Mouse (Mus musculus) G1E (cell line): ENCODE measurements around the gene Kcnip3. TPM values are rescaled to one million over a fixed set of nuclear protein-coding genes. Genes with fewer than 3 reads are reported as not detected.

Source experiments
- ATAC-seq: 2 replicates; pipeline ENCODE4 v1.8.0; 2016; ENCODE audit warnings: mild to moderate bottlenecking; ENCODE audit not compliant: insufficient number of reproducible peaks, poor library complexity, low FRiP score, severe bottlenecking; ENCODE audit errors: extremely low read depth
- DNase-seq: peaks from one replicate; pipeline ENCODE4 v3.0.0; 2012; ENCODE audit warnings: low spot score
- H3K27me3 ChIP-seq: 2 replicates; pipeline ENCODE4 v1.6.1; 2012; ENCODE audit warnings: mild to moderate bottlenecking, low read length, inconsistent platforms; ENCODE audit not compliant: insufficient read depth
- H3K36me3 ChIP-seq: replicated peaks from 2 replicates; pipeline ENCODE3; 2012; ENCODE audit warnings: mild to moderate bottlenecking, inconsistent platforms
- H3K4me1 ChIP-seq: 2 replicates; pipeline ENCODE4 v1.6.1; 2012; ENCODE audit warnings: low read depth, low read length, inconsistent platforms, mixed read lengths; ENCODE audit not compliant: insufficient read depth
- H3K4me3 ChIP-seq: 2 replicates; pipeline ENCODE4 v1.5.1; 2012; ENCODE audit warnings: low read depth, mild to moderate bottlenecking, inconsistent platforms, low read length, moderate library complexity, mixed read lengths
- H3K9me3 ChIP-seq: replicated peaks from 2 replicates; pipeline ENCODE4 v1.6.1; 2012; ENCODE audit warnings: inconsistent platforms
- CTCF ChIP-seq: IDR thresholded peaks from 2 replicates; pipeline ENCODE4 v1.5.1; 2012; ENCODE audit warnings: low read depth, low read length, inconsistent platforms, mixed read lengths
- GATA1 ChIP-seq: IDR thresholded peaks from 2 replicates; pipeline ENCODE4 v1.6.1; 2012; ENCODE audit warnings: borderline replicate concordance, low read length, inconsistent platforms, mixed read lengths
- GATA2 ChIP-seq: IDR thresholded peaks from 2 replicates; pipeline ENCODE4 v1.6.1; 2012; ENCODE audit warnings: low read depth, low read length, inconsistent platforms, borderline replicate concordance
- POLR2AphosphoS5 ChIP-seq: IDR thresholded peaks from 2 replicates; pipeline ENCODE4 v1.6.1; 2012; ENCODE audit warnings: low read depth, low read length, inconsistent platforms; ENCODE audit not compliant: insufficient replicate concordance
- TAL1 ChIP-seq: conservative IDR thresholded peaks from 2 replicates; pipeline ENCODE4 v1.6.1; 2012; ENCODE audit warnings: low read depth, low read length, inconsistent platforms, mixed read lengths
- polyA plus RNA-seq: library from polyadenylated mRNA; stranded (reverse); fragments of >175 nt; gene quantifications from 2 replicates; pipeline ENCODE4 v1.2.3, GENCODE M21; 2012
- total RNA-seq, 2 experiments: library from RNA; stranded (forward) in 1 of 2; stranded (reverse) in 1 of 2; fragments of 200-1000 nt in 1 of 2; fragments of >200 nt in 1 of 2; fragmentation: Nextera tagmentation in 1 of 2; gene quantifications; 2 replicates each; pipeline ENCODE4 v1.2.3; 2014 to 2017

The Kcnip3 gene
- total and polyA plus RNA-seq, 3 experiments, result 0.02 to 0.05 TPM; not detected in 1

DNA sequence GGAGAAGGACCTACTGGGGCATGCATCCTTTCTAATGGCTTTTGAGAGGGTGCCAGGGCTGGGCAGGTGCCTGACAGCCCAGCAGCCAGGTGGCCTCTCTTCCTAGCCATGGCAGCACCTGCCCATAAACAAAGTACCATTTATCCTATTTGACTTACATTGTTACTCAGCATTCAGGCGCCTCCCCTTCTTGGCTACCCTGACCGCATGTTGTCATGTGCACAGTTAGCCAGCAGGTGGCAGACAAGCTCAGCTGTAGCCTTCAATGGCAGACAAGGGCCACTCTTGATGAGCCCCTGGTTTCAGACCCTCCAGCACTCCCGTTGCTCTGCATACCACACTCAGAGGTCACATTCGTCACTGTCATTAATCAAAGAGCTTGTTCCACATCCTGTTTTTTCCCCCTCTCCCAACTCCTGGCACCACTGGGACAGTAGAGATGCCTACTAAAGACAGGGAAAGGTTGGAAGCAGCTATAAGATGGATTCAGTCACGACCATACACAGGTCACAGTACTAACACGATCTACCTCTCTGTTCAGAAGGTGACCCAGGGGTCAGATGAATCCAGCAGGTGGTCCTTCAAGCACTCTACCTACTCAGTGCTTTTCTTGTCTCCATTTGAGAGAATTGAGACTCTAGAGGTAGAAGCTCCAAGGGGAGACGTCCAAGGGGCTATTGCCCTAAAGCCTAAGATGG, 14.7 kb downstream of the Kcnip3 start:
- Histone ChIP-seq H3K4me1 (no peaks in the 10 kb centered on the region), H3K27me3 (peaks cover 13% of the 10 kb centered on the region), H3K9me3 (no peaks in the 10 kb centered on the region), H3K4me3 (no peak overlapping the region), H3K36me3 (no peaks in the 10 kb centered on the region)
- DNase-seq (peak; percentile 52), ATAC-seq (peak; percentile 45; the same call in 1 of the 2 replicates)
- no peak for TF ChIP-seq GATA1
- TF ChIP-seq POLR2AphosphoS5, result no peak
- peak; percentile 77 for TF ChIP-seq CTCF

DNA sequence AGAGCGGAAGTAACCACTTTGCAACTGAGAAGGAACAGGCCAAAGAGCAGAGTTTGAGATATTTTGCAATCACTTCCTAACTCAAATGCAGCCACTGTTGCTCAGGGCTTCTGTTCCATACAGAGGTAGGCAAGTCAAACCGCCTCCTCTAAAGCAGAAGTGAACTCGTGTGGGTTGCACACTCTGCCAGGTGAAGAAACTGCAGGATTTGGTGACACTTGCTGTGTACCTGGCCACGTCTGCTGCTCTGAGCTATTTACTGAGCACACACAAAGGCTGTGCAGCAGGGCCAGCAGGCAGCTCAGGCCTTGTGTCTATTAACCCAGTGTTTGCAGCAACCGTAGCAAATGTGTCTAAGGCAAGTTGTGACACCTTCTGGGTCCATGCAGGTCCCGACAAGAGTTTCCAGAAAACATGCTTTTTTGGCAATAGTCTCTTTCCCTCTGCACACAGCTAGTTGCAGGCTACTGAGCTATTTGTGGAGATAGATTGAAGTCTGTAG, 15.7 kb downstream of the Kcnip3 start:
- H3K4me3 ChIP-seq, result no peak overlapping the region
- no peak for ATAC-seq
- DNase-seq, result no peak
- H3K36me3 ChIP-seq, result no peaks in the 10 kb centered on the region
- peaks cover 11% of the 10 kb centered on the region for H3K27me3 ChIP-seq
- no peak for TF ChIP-seq CTCF
- no peak for TF ChIP-seq GATA1
- no peak for TF ChIP-seq TAL1
- no peak for TF ChIP-seq POLR2AphosphoS5
- TF ChIP-seq GATA2, result no peak
- no peaks in the 10 kb centered on the region for H3K4me1 ChIP-seq
- no peaks in the 10 kb centered on the region for H3K9me3 ChIP-seq

GRCm38 (mm10) chr2:127505196-127505595, 16.7 kb downstream of the Kcnip3 start:
- H3K27me3 ChIP-seq, result peaks cover 7% of the 10 kb centered on the region
- H3K4me3 ChIP-seq, result no peak overlapping the region
- ATAC-seq, result no peak
- no peak for DNase-seq
- H3K36me3 ChIP-seq, result no peaks in the 10 kb centered on the region
- no peak for TF ChIP-seq TAL1
- no peak for TF ChIP-seq GATA2
- TF ChIP-seq POLR2AphosphoS5, result no peak
- TF ChIP-seq GATA1, result no peak
- no peak for TF ChIP-seq CTCF
- H3K9me3 ChIP-seq, result no peaks in the 10 kb centered on the region
- no peaks in the 10 kb centered on the region for H3K4me1 ChIP-seq

DNA sequence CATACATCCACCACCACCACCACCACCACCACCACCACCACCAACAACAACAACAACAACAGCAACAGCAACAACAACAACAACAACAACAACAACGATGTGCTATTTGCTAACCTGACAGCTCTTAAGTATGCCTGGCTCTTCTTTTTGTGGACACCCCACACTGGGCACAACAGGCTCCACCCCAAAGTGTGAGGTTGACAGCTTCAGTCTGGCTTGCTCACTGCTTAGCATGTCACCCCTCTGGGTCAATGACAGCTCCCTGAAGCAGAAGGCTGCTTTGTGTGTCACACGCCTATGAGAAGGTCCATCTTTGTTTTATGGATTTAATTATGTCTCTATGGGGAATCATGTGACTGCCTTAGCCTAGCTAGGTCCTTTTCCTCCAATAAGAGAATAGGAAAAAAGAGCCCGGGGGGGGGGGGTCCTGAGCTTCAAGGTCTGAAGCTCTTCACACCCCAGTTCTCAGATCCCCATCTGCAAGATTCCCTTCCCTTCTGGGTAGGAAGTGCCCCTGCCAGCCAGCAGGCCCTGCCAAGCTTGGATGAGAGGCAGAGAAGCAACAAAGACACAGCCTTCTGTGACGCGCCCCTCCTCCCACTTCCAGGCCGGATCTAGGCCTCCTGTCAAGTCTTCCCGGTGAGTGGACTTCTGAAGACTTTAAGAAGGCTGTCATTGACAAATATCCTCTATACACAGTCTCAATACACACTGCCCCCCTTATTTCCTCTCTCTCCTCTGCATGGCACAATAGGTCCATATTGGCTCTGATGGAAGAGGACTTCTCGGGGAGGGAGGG, 17.9 kb downstream of the Kcnip3 start:
- ATAC-seq (no peak), DNase-seq (no peak)
- Histone ChIP-seq H3K27me3 (peaks cover 15% of the 10 kb centered on the region), H3K4me1 (no peaks in the 10 kb centered on the region), H3K4me3 (no peak overlapping the region), H3K36me3 (no peaks in the 10 kb centered on the region), H3K9me3 (no peaks in the 10 kb centered on the region)
- no peak for TF ChIP-seq GATA1
- TF ChIP-seq GATA2, result no peak
- no peak for TF ChIP-seq TAL1
- TF ChIP-seq CTCF, result no peak
- TF ChIP-seq POLR2AphosphoS5, result no peak

DNA sequence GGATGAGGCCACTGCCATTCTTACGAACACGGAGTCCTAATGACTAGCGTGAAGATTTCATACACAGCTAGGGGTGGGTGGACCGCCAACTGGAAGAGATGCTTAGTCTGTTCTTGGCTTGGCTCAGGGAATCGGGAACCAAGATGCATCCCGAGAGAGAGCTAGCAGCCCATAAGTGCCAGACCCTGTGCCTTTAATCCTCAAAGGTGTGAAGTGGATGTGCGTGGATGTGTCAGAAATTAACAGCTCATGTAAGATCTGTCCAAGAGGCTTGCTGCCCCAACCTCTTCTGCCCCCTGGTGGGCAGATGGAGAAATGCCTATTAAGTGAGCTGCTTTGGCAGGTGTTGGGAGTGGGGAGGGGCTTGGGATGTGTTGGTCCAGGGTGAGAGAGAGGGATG, 20.8 kb downstream of the Kcnip3 start:
- ATAC-seq (no peak), DNase-seq (peak; percentile 40)
- Histone ChIP-seq H3K27me3 (peaks cover 18% of the 10 kb centered on the region), H3K4me1 (no peaks in the 10 kb centered on the region), H3K9me3 (no peaks in the 10 kb centered on the region), H3K36me3 (no peaks in the 10 kb centered on the region), H3K4me3 (no peak overlapping the region)
- TF ChIP-seq CTCF (peak; percentile 70), POLR2AphosphoS5 (no peak)

- no peak for DNase-seq
- no peaks in the 10 kb centered on the region for H3K4me1 ChIP-seq
- peaks cover 18% of the 10 kb centered on the region for H3K27me3 ChIP-seq
- no peaks in the 10 kb centered on the region for H3K9me3 ChIP-seq
- TF ChIP-seq CTCF (no peak), POLR2AphosphoS5 (no peak), TAL1 (no peak), GATA1 (no peak), GATA2 (no peak)
- no peak for ATAC-seq
- no peak overlapping the region for H3K4me3 ChIP-seq
- no peaks in the 10 kb centered on the region for H3K36me3 ChIP-seq
These were observed 23.1 kb downstream of the Kcnip3 start for GRCm38 (mm10) chr2:127498750-127499149.
